Mouse (Mus musculus) heart, postnatal 0 days (tissue): ENCODE data around the gene Mrpl52.

ENCODE experiments used
- CTCF ChIP-seq: IDR thresholded peaks from 2 replicates; pipeline ENCODE4 v1.5.1; 2016; ENCODE audit warnings: antibody characterized with exemption, control low read depth, low read depth
- EP300 ChIP-seq: IDR thresholded peaks from 2 replicates; pipeline ENCODE4 v1.6.1; 2016; ENCODE audit warnings: antibody characterized with exemption, low read depth

DNA sequence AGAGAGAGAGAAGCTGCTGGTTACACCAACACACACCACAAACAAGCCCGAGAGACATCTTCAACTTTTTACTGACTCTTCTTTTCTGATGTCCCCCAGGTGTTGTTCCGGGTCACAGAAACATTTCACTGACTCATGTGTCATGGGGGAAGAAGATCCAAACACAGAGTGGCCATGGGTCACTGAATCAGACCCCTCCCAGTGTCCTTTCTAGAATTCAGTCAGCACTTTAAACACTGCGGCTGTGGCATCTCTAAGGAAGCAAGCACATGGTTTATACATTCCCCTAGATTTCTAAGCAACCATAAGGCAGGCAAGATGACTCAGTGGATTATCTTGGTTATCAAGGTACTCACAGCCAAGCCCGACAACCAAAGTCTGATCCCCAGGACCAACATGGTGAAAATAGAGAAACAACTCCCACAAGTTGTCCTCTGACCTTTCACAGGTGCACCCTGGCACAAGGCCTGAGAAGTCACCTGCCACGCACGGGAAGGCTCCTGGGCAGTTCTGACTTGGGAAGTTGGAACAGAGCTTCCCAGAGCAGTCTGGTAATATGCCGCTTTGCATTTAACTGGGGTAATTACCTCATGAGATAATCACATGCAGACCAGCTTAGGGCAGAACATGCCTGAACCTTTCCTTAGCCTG, 40.6 kb upstream of the Mrpl52 start:
- TF ChIP-seq CTCF (no peak), EP300 (no peak)
